Mouse (Mus musculus) natural killer cell, adult 2 months (primary cell): ENCODE results near the gene Rftn2.

ENCODE experiments used
- DNase-seq, 2 experiments: peaks; one replicate each; pipeline ENCODE4 v3.0.0; 2022; ENCODE audit warnings: low spot score in 2 of 2

Rftn2 gene

GRCm38 (mm10) chr1:55226011-55226857 is at the start of gene Rftn2:
Gene Rftn2, minus strand, starts transcription at chr1:55226782.
- no peak for DNase-seq

GRCm38 (mm10) chr1:55265447-55265846 is 38.9 kb upstream of the Rftn2 start:
- no peak for DNase-seq

- no peak for DNase-seq
These were observed 37.8 kb upstream of the Rftn2 start for GRCm38 (mm10) chr1:55264385-55264784.

- no peak for DNase-seq
These were observed 19.8 kb upstream of the Rftn2 start for GRCm38 (mm10) chr1:55246374-55246773.

GRCm38 (mm10) chr1:55239237-55239636 is 12.7 kb upstream of the Rftn2 start:
- peak; percentile 34 to 49 for DNase-seq

- no peak for DNase-seq
These were observed 11.9 kb upstream of the Rftn2 start for GRCm38 (mm10) chr1:55238496-55238895.

- peak in 1 of 2 experiments; percentile 10 for DNase-seq
These were observed 11.1 kb upstream of the Rftn2 start for GRCm38 (mm10) chr1:55237643-55238161.

- DNase-seq = peak; percentile 88 to 94
These were observed 10.5 kb upstream of the Rftn2 start, which contains the start of gene Mars2 for GRCm38 (mm10) chr1:55236890-55237642. Gene Mars2, plus strand, starts transcription at chr1:55237177.

- DNase-seq = no peak
These were observed 9.9 kb upstream of the Rftn2 start for GRCm38 (mm10) chr1:55236487-55236886.

- no peak for DNase-seq
These were observed 8.4 kb upstream of the Rftn2 start for GRCm38 (mm10) chr1:55234910-55235520.

- DNase-seq = no peak
These were observed 1.8 kb upstream of the Rftn2 start for GRCm38 (mm10) chr1:55228256-55228884.

GRCm38 (mm10) chr1:55227376-55227775 is 794 bp upstream of the Rftn2 start:
- no peak for DNase-seq

GRCm38 (mm10) chr1:55225398-55225797 is 1.2 kb downstream of the Rftn2 start:
- no peak for DNase-seq

GRCm38 (mm10) chr1:55224111-55224510 is 2.5 kb downstream of the Rftn2 start:
- no peak for DNase-seq

- DNase-seq = no peak
These were observed 3.6 kb downstream of the Rftn2 start for GRCm38 (mm10) chr1:55223026-55223425.

- DNase-seq = no peak
These were observed 5.2 kb downstream of the Rftn2 start for GRCm38 (mm10) chr1:55221352-55221751.

GRCm38 (mm10) chr1:55217191-55217590 is 9.4 kb downstream of the Rftn2 start:
- no peak for DNase-seq

GRCm38 (mm10) chr1:55215185-55215813 is 11.3 kb downstream of the Rftn2 start:
- peak; percentile 47 to 85 for DNase-seq

GRCm38 (mm10) chr1:55213936-55214335 is 12.6 kb downstream of the Rftn2 start:
- DNase-seq = no peak

GRCm38 (mm10) chr1:55213475-55213874 is 13.1 kb downstream of the Rftn2 start:
- DNase-seq = no peak

GRCm38 (mm10) chr1:55212771-55213170 is 13.8 kb downstream of the Rftn2 start:
- peak in 1 of 2 experiments; percentile 20 for DNase-seq
